Mouse (Mus musculus) hindbrain, embryonic 14.5 days (tissue): ENCODE results near the gene Rbm33. TPM values are rescaled to one million over a fixed set of nuclear protein-coding genes. Genes with fewer than 3 reads are reported as not detected.

Source experiments
- ATAC-seq: fragments of 200-750 bp; cut with Nextera tagmentation; 2 replicates; pipeline ENCODE4 v1.8.0; 2017; ENCODE audit warnings: moderate number of reproducible peaks, mild to moderate bottlenecking, moderate TSS enrichment, moderate library complexity; ENCODE audit not compliant: low FRiP score
- DNase-seq: peaks from one replicate; pipeline ENCODE4 v3.0.0-alpha.2; 2015; ENCODE audit warnings: low spot score
- H3K27ac ChIP-seq: fragments of 300-500 bp; sonication (generic); 2 replicates; pipeline ENCODE4 v1.5.1; 2014; ENCODE audit warnings: mild to moderate bottlenecking, moderate library complexity
- H3K27me3 ChIP-seq: fragments of 300-500 bp; sonication (generic); 2 replicates; pipeline ENCODE4 v1.6.1; 2014; ENCODE audit warnings: mild to moderate bottlenecking, low read length, mixed read lengths; ENCODE audit not compliant: control insufficient read depth, insufficient read depth
- H3K36me3 ChIP-seq: fragments of 300-500 bp; sonication (generic); replicated peaks from 2 replicates; pipeline ENCODE4 v1.6.1; 2014; ENCODE audit not compliant: control insufficient read depth, insufficient read depth
- H3K4me1 ChIP-seq: fragments of 300-500 bp; sonication (generic); replicated peaks from 2 replicates; pipeline ENCODE4 v1.6.1; 2014; ENCODE audit warnings: antibody characterized with exemption, low read length, mixed read lengths; ENCODE audit not compliant: control insufficient read depth, insufficient read depth
- H3K4me2 ChIP-seq: fragments of 300-500 bp; sonication (generic); replicated peaks from 2 replicates; pipeline ENCODE4 v1.6.1; 2014; ENCODE audit warnings: mild to moderate bottlenecking, moderate library complexity
- H3K4me3 ChIP-seq: fragments of 300-500 bp; sonication (generic); replicated peaks from 2 replicates; pipeline ENCODE4 v1.5.1; 2014; ENCODE audit warnings: mild to moderate bottlenecking, low read length
- H3K9ac ChIP-seq: fragments of 300-500 bp; sonication (generic); 2 replicates; pipeline ENCODE4 v1.6.1; 2014
- H3K9me3 ChIP-seq: fragments of 300-500 bp; sonication (generic); 2 replicates; pipeline ENCODE4 v1.6.1; 2016; ENCODE audit warnings: low read length; ENCODE audit not compliant: control insufficient read depth
- WGBS: fragments of 180-500 bp; shearing (Covaris S2); extraction: QIAGEN DNeasy Blood & Tissue Kit; methylation state at CpG from one replicate; pipeline ENCODE4 v1.1.7; 2014; 5-methylcytosine and 5-hydroxymethylcytosine counted together
- polyA plus RNA-seq: library from polyadenylated mRNA; unstranded; fragments of >200 nt; fragmentation: Nextera tagmentation; extraction: Ambion mirVana; gene quantifications from 2 replicates; pipeline ENCODE4 v1.2.1, GENCODE M21; 2014

Rbm33 gene
- polyA plus RNA-seq, 1 experiment from 2014 or later: 20.2 TPM

- Histone ChIP-seq H3K27ac (no peak overlapping the region), H3K4me3 (no peak overlapping the region), H3K9ac (no peak overlapping the region), H3K27me3 (no peaks in the 10 kb centered on the region), H3K4me1 (no peaks in the 10 kb centered on the region), H3K36me3 (peaks cover 59% of the 10 kb centered on the region), H3K4me2 (no peak overlapping the region), H3K9me3 (no peaks in the 10 kb centered on the region)
- DNase-seq: peak; percentile 84
- WGBS: 60% methylated on average over 3 of the region's 3 CpGs
- ATAC-seq: peak; percentile 57; the same call in 1 of the 2 replicates
These were observed 71.3 kb downstream of the Rbm33 start for GRCm38 (mm10) chr5:28388184-28388583.

GRCm38 (mm10) chr5:28390189-28390588 is 73.3 kb downstream of the Rbm33 start:
- DNase-seq (no peak), ATAC-seq (no peak)
- Histone ChIP-seq H3K4me3 (no peak overlapping the region), H3K9ac (no peak overlapping the region), H3K4me1 (no peaks in the 10 kb centered on the region), H3K27me3 (no peaks in the 10 kb centered on the region), H3K27ac (no peak overlapping the region), H3K4me2 (no peak overlapping the region), H3K9me3 (no peaks in the 10 kb centered on the region), H3K36me3 (peaks cover 72% of the 10 kb centered on the region)
- 94% methylated on average over 6 of the region's 6 CpGs for WGBS

GRCm38 (mm10) chr5:28397344-28397743 is 80.4 kb downstream of the Rbm33 start:
- DNase-seq: no peak
- WGBS: 100% methylated on average over 2 of the region's 2 CpGs

GRCm38 (mm10) chr5:28398736-28399135 is 81.8 kb downstream of the Rbm33 start:
- no peaks in the 10 kb centered on the region for H3K27me3 ChIP-seq
- 88% methylated on average over 3 of the region's 3 CpGs for WGBS
- H3K27ac ChIP-seq: no peak overlapping the region
- DNase-seq (no peak), ATAC-seq (no peak)
- no peak overlapping the region for H3K4me3 ChIP-seq
- H3K4me1 ChIP-seq: no peaks in the 10 kb centered on the region
- H3K9me3 ChIP-seq: no peaks in the 10 kb centered on the region
- H3K36me3 ChIP-seq: peaks cover 30% of the 10 kb centered on the region
- H3K9ac ChIP-seq: no peak overlapping the region
- no peak overlapping the region for H3K4me2 ChIP-seq

More at GRCm38 (mm10) chr5:28397344-28397743, 80.4 kb downstream of the Rbm33 start:
- Histone ChIP-seq H3K4me2 (no peak overlapping the region), H3K27me3 (no peaks in the 10 kb centered on the region), H3K27ac (no peak overlapping the region), H3K9ac (no peak overlapping the region), H3K4me3 (no peak overlapping the region), H3K9me3 (no peaks in the 10 kb centered on the region), H3K36me3 (peaks cover 30% of the 10 kb centered on the region), H3K4me1 (no peaks in the 10 kb centered on the region)
- ATAC-seq: no peak

GRCm38 (mm10) chr5:28399451-28400115 is 82.7 kb downstream of the Rbm33 start:
- Histone ChIP-seq H3K9ac (no peak overlapping the region), H3K36me3 (peaks cover 22% of the 10 kb centered on the region), H3K4me1 (no peaks in the 10 kb centered on the region), H3K27me3 (no peaks in the 10 kb centered on the region), H3K27ac (no peak overlapping the region), H3K4me2 (no peak overlapping the region), H3K9me3 (no peaks in the 10 kb centered on the region), H3K4me3 (no peak overlapping the region)
- DNase-seq (no peak), ATAC-seq (no peak)
- WGBS: 83% methylated on average over 2 of the region's 2 CpGs

GRCm38 (mm10) chr5:28402756-28403155 is 85.8 kb downstream of the Rbm33 start:
- Histone ChIP-seq H3K9ac (no peak overlapping the region), H3K4me3 (no peak overlapping the region)
- 97% methylated on average over 1 of the region's 1 CpGs for WGBS

GRCm38 (mm10) chr5:28406662-28407061 is 89.7 kb downstream of the Rbm33 start:
- Histone ChIP-seq H3K9ac (no peak overlapping the region), H3K4me3 (no peak overlapping the region), H3K4me1 (no peaks in the 10 kb centered on the region), H3K9me3 (no peaks in the 10 kb centered on the region), H3K27ac (no peak overlapping the region), H3K27me3 (no peaks in the 10 kb centered on the region), H3K4me2 (no peak overlapping the region), H3K36me3 (peaks cover 35% of the 10 kb centered on the region)
- no peak for ATAC-seq
- WGBS: 94% methylated on average over 3 of the region's 3 CpGs
- no peak for DNase-seq

More at GRCm38 (mm10) chr5:28402756-28403155, 85.8 kb downstream of the Rbm33 start:
- no peaks in the 10 kb centered on the region for H3K9me3 ChIP-seq
- no peaks in the 10 kb centered on the region for H3K36me3 ChIP-seq
- DNase-seq (no peak), ATAC-seq (no peak)
- no peak overlapping the region for H3K4me2 ChIP-seq
- no peaks in the 10 kb centered on the region for H3K27me3 ChIP-seq
- H3K4me1 ChIP-seq: no peaks in the 10 kb centered on the region
- H3K27ac ChIP-seq: no peak overlapping the region

GRCm38 (mm10) chr5:28412006-28412685 is 95.2 kb downstream of the Rbm33 start:
- H3K27me3 ChIP-seq: no peaks in the 10 kb centered on the region
- H3K4me1 ChIP-seq: no peaks in the 10 kb centered on the region
- no peak overlapping the region for H3K4me3 ChIP-seq
- H3K36me3 ChIP-seq: peaks cover 85% of the 10 kb centered on the region
- H3K9me3 ChIP-seq: no peaks in the 10 kb centered on the region
- ATAC-seq (no peak), DNase-seq (no peak)
- no peak overlapping the region for H3K4me2 ChIP-seq
- H3K27ac ChIP-seq: no peak overlapping the region
- WGBS: 94% methylated on average over 2 of the region's 2 CpGs
- no peak overlapping the region for H3K9ac ChIP-seq

- Histone ChIP-seq H3K4me3 (no peak overlapping the region), H3K9ac (no peak overlapping the region), H3K27ac (no peak overlapping the region), H3K36me3 (peaks cover 90% of the 10 kb centered on the region), H3K27me3 (no peaks in the 10 kb centered on the region), H3K9me3 (no peaks in the 10 kb centered on the region), H3K4me1 (no peaks in the 10 kb centered on the region), H3K4me2 (no peak overlapping the region)
- WGBS: 93% methylated on average over 5 of the region's 5 CpGs
- DNase-seq (no peak), ATAC-seq (no peak)
These were observed 96.6 kb downstream of the Rbm33 start for GRCm38 (mm10) chr5:28413533-28413932.
